Mouse (Mus musculus): ENCODE results near the gene Prkag3. TPM values are rescaled to one million over a fixed set of nuclear protein-coding genes. Genes with fewer than 3 reads are reported as not detected.
A peak's percentile ranks its signal among the peaks of the same experiment; 100 is the strongest.

Gene Prkag3
- polyA plus RNA-seq, 1 experiment, result 0.44 TPM

DNA sequence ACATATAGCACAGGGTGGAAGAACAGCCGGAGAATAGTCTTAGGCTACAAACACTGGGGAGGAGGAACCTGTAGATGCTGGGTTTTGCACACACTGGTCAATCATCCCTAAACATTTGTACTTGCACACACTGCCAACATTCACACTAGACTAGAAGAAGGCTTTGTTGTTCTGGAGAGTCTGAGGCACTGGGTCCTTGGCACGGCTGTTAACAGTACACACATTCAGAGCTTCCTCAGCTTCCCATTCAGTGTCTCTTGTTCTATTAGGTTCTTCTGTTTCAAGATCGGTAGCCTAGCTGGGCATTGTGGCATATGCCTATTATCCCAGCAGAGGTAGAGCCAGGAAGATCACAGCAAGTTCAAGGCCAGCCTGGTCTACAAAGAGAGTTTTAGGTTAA lies 44.9 kb downstream of the Prkag3 start:
- no peak overlapping the region; the same call in 1 of the 2 replicates for H3K27ac ChIP-seq (ENCODE audit: control insufficient read depth, insufficient read depth, low read depth, low read length)
- TF ChIP-seq CTCF (IDR thresholded peaks at IDR 0.05; ENCODE audit: control insufficient read depth, insufficient read depth, insufficient replicate concordance, low read depth, low read length) (no peak), POLR2A (IDR thresholded peaks at IDR 0.05; ENCODE audit: control insufficient read depth, low read depth, low read length) (no peak)
- no peak overlapping the region for H3K4me3 ChIP-seq (ENCODE audit: control insufficient read depth, low read depth, low read length)
- no peaks in the 10 kb centered on the region for H3K27me3 ChIP-seq (ENCODE audit: control insufficient read depth, insufficient read depth, low read length)
- no peaks in the 10 kb centered on the region for H3K4me1 ChIP-seq (ENCODE audit: control insufficient read depth, insufficient read depth, low read length)
- no peaks in the 10 kb centered on the region for H3K36me3 ChIP-seq (ENCODE audit: control insufficient read depth, insufficient read depth, low read length)

DNA sequence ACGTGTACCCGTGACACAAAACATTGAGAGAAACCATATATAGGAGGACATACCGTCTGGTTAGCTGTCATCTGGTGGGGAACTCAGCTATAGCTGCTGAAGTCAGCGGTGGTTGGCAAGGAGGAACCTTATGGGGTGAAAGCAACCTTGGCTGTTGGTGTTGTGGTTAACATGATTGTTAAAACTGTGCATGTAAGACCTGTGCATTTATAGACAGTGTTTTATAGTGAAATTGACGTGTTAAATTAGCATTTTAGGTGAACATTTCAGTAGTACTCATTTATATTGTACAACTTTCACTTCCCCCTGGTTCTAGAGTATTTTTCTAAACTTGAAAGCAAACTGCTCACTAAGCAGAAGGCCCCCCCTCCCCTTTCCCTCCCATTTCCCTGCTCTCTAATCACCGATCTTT lies 46.9 kb downstream of the Prkag3 start:
- Histone ChIP-seq H3K27me3 (ENCODE audit: control insufficient read depth, insufficient read depth, low read length) (no peaks in the 10 kb centered on the region), H3K4me1 (ENCODE audit: control insufficient read depth, insufficient read depth, low read length) (no peaks in the 10 kb centered on the region), H3K36me3 (ENCODE audit: control insufficient read depth, insufficient read depth, low read length) (no peaks in the 10 kb centered on the region; the same call in 1 of the 2 replicates), H3K27ac (ENCODE audit: control insufficient read depth, insufficient read depth, low read depth, low read length) (no peak overlapping the region), H3K4me3 (ENCODE audit: control insufficient read depth, low read depth, low read length) (no peak overlapping the region)
- no peak for TF ChIP-seq CTCF (IDR thresholded peaks at IDR 0.05; ENCODE audit: control insufficient read depth, insufficient read depth, insufficient replicate concordance, low read depth, low read length)
- TF ChIP-seq POLR2A (IDR thresholded peaks at IDR 0.05; ENCODE audit: control insufficient read depth, low read depth, low read length), result no peak

DNA sequence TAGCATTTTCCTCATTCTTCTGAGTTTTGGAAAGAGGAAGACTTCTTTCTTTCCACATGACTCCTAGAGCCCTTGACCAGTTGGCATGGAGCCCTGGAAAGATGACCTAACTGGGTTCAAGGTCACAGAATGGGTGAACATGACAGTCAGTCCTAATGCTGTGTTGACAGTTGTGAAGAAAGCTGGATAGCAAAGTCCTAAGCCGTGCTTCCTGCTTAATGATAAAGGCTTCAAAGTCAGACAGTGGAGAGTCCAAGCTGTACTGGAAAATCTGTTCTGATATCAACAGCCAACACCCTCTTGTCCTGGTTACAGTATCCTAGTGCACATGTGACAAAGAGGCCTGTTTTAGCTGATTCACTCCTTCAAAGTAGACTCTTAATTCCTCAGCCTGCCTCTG lies 50.2 kb downstream of the Prkag3 start:
- Histone ChIP-seq H3K27ac (ENCODE audit: control insufficient read depth, insufficient read depth, low read depth, low read length) (peak overlapping the region; percentile 84), H3K27me3 (ENCODE audit: control insufficient read depth, insufficient read depth, low read length) (no peaks in the 10 kb centered on the region), H3K4me1 (ENCODE audit: control insufficient read depth, insufficient read depth, low read length) (no peaks in the 10 kb centered on the region), H3K36me3 (ENCODE audit: control insufficient read depth, insufficient read depth, low read length) (no peaks in the 10 kb centered on the region; the same call in 1 of the 2 replicates), H3K4me3 (ENCODE audit: control insufficient read depth, low read depth, low read length) (no peak overlapping the region)
- no peak for TF ChIP-seq POLR2A (IDR thresholded peaks at IDR 0.05; ENCODE audit: control insufficient read depth, low read depth, low read length)
- TF ChIP-seq CTCF (IDR thresholded peaks at IDR 0.05; ENCODE audit: control insufficient read depth, insufficient read depth, insufficient replicate concordance, low read depth, low read length), result no peak

DNA sequence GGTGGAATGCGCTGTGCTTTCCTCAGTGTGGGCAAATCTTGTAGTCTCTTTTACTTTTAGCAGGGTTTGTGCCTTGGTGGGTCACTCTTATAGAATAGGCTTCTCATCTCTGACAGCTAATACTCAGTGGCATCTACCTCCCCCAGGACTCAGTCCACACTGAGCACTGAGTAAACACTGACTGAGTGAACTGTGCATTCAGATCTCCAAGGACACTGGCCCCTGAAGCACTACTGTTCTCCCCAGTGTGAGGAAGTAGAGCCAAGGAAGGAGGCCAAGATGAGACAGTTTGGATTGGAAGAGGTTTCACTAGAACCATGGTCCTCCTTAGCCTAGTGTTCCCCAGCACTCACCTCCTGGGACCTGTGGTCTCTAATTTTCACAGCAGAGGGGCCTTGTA lies 50.7 kb downstream of the Prkag3 start:
- TF ChIP-seq POLR2A (IDR thresholded peaks at IDR 0.05; ENCODE audit: control insufficient read depth, low read depth, low read length), result no peak
- no peak for TF ChIP-seq CTCF (IDR thresholded peaks at IDR 0.05; ENCODE audit: control insufficient read depth, insufficient read depth, insufficient replicate concordance, low read depth, low read length)
- H3K4me3 ChIP-seq (ENCODE audit: control insufficient read depth, low read depth, low read length), result no peak overlapping the region
- peak overlapping the region; percentile 65; the same call in 1 of the 2 replicates for H3K27ac ChIP-seq (ENCODE audit: control insufficient read depth, insufficient read depth, low read depth, low read length)
- H3K4me1 ChIP-seq (ENCODE audit: control insufficient read depth, insufficient read depth, low read length), result no peaks in the 10 kb centered on the region
- H3K36me3 ChIP-seq (ENCODE audit: control insufficient read depth, insufficient read depth, low read length), result no peaks in the 10 kb centered on the region; the same call in 1 of the 2 replicates
- H3K27me3 ChIP-seq (ENCODE audit: control insufficient read depth, insufficient read depth, low read length), result no peaks in the 10 kb centered on the region

DNA sequence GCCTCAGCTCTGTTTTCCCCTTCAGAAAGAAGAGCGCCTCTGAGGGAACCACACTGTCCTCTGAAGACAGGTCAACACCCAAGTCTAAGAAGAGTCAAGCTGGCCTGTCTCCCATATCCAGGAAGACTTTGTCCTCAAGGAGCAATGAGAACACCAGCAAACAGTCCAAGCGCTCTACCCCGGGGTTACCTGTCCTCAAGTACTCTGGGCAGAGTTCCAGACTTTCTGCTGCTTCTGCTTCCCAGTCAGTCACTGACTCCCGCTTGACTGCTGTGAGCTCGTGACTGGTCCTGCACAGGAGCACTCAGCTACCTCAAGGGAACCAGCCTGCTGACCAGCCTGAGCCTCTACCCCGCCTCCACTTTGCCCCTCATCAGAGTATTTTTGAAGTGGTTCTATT lies 51.6 kb downstream of the Prkag3 start:
- Histone ChIP-seq H3K4me3 (ENCODE audit: control insufficient read depth, low read depth, low read length) (no peak overlapping the region), H3K27me3 (ENCODE audit: control insufficient read depth, insufficient read depth, low read length) (no peaks in the 10 kb centered on the region), H3K27ac (ENCODE audit: control insufficient read depth, insufficient read depth, low read depth, low read length) (peak overlapping the region; percentile 0; the same call in 1 of the 2 replicates), H3K36me3 (ENCODE audit: control insufficient read depth, insufficient read depth, low read length) (no peaks in the 10 kb centered on the region; the same call in 1 of the 2 replicates), H3K4me1 (ENCODE audit: control insufficient read depth, insufficient read depth, low read length) (no peaks in the 10 kb centered on the region)
- TF ChIP-seq CTCF (IDR thresholded peaks at IDR 0.05; ENCODE audit: control insufficient read depth, insufficient read depth, insufficient replicate concordance, low read depth, low read length) (no peak), POLR2A (IDR thresholded peaks at IDR 0.05; ENCODE audit: control insufficient read depth, low read depth, low read length) (no peak)

DNA sequence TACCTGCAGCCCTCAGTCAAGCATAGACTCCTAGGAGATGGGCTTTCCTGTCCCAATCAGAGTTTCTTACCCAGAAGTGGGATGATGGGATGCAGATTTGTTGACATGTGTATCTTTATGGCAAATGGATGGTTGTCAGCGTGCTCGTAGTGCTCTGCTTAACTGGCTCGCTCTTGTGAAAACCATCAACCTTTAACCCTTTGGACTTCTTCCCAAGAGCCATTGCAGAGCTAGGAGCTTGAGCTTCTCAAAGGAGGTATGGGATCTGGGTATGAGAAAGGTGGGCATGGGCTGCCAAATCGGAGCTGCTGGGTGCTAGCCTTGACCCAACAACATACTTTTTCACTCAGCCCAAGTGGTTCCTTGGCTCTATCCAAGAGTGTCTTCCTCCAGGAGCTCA lies 53.2 kb downstream of the Prkag3 start:
- H3K4me3 ChIP-seq (ENCODE audit: control insufficient read depth, low read depth, low read length), result no peak overlapping the region
- no peaks in the 10 kb centered on the region; the same call in 1 of the 2 replicates for H3K36me3 ChIP-seq (ENCODE audit: control insufficient read depth, insufficient read depth, low read length)
- no peak for TF ChIP-seq CTCF (IDR thresholded peaks at IDR 0.05; ENCODE audit: control insufficient read depth, insufficient read depth, insufficient replicate concordance, low read depth, low read length)
- no peak for TF ChIP-seq POLR2A (IDR thresholded peaks at IDR 0.05; ENCODE audit: control insufficient read depth, low read depth, low read length)
- H3K27me3 ChIP-seq (ENCODE audit: control insufficient read depth, insufficient read depth, low read length), result no peaks in the 10 kb centered on the region
- H3K4me1 ChIP-seq (ENCODE audit: control insufficient read depth, insufficient read depth, low read length), result no peaks in the 10 kb centered on the region
- H3K27ac ChIP-seq (ENCODE audit: control insufficient read depth, insufficient read depth, low read depth, low read length), result no peak overlapping the region

DNA sequence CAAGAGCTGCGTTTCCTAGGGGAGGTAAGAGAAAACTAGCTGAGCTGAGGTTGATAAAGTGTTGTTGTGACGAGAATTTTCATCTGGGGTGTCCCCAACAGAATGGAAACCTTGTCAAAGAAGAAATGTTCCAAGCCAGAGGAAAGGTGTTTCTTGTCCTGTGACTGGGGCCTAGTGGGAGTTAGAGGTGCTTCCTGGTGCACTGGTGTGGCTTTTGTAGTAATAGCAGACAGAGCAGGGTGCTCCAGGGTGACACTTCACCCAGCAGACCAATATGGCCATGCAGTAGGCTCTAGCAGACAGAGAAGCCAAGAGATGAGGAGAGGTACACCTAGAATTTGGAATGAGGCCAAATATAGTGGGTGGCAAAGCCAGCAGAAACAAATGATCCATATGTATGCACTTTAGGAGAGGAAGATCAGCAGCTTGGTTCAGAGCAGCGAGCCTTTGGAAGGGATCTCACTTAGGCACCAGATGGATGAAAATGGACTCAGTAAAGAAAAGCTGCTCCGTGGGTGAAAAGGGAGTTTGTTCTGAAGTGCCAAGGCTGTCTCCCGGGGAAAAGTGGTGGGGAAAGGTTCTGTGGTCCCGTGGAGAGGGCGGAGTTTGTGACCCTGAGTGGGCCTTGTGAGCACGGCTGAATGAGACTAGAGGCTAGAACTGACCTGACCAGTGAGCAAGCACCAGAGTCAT lies 55.0 kb downstream of the Prkag3 start:
- TF ChIP-seq POLR2A (IDR thresholded peaks at IDR 0.05; ENCODE audit: control insufficient read depth, low read depth, low read length) (no peak), CTCF (IDR thresholded peaks at IDR 0.05; ENCODE audit: control insufficient read depth, insufficient read depth, insufficient replicate concordance, low read depth, low read length) (no peak)
- H3K27ac ChIP-seq (ENCODE audit: control insufficient read depth, insufficient read depth, low read depth, low read length), result no peak overlapping the region
- H3K36me3 ChIP-seq (ENCODE audit: control insufficient read depth, insufficient read depth, low read length), result no peaks in the 10 kb centered on the region; the same call in 1 of the 2 replicates
- no peaks in the 10 kb centered on the region for H3K27me3 ChIP-seq (ENCODE audit: control insufficient read depth, insufficient read depth, low read length)
- no peak overlapping the region for H3K4me3 ChIP-seq (ENCODE audit: control insufficient read depth, low read depth, low read length)
- H3K4me1 ChIP-seq (ENCODE audit: control insufficient read depth, insufficient read depth, low read length), result no peaks in the 10 kb centered on the region

Other genes starting within 250 kb of the Prkag3 start
- 22.4 and 26.6 TPM in 2 replicates for gene Cnot9, start 243.2 kb downstream of the Prkag3 start, polyA plus RNA-seq (2012; rRNA removed)
- gene Plcd4, start 206.3 kb downstream of the Prkag3 start, polyA plus RNA-seq (2012; rRNA removed), result 69.7 and 84.0 TPM in 2 replicates
- 23.7 and 23.8 TPM in 2 replicates for gene Usp37, start 204.9 kb downstream of the Prkag3 start, polyA plus RNA-seq (2012; rRNA removed)
- 7.5 and 7.9 TPM in 2 replicates for gene Zfp142, start 161.0 kb downstream of the Prkag3 start, polyA plus RNA-seq (2012; rRNA removed)
- gene Bcs1l, start 160.9 kb downstream of the Prkag3 start, polyA plus RNA-seq (2012; rRNA removed), result 4.5 and 5.2 TPM in 2 replicates
- 175 and 194 TPM in 2 replicates for gene Rnf25, start 147.8 kb downstream of the Prkag3 start, polyA plus RNA-seq (2012; rRNA removed)
- 177 and 209 TPM in 2 replicates for gene Stk36, start 147.8 kb downstream of the Prkag3 start, polyA plus RNA-seq (2012; rRNA removed)
- 67.6 and 77.9 TPM in 2 replicates for gene Ttll4, start 87.5 kb downstream of the Prkag3 start, polyA plus RNA-seq (2012; rRNA removed)
- 6.3 and 9.0 TPM in 2 replicates for gene Cyp27a1, start 35.6 kb downstream of the Prkag3 start, polyA plus RNA-seq (2012; rRNA removed)
- gene Wnt6, start 22.7 kb upstream of the Prkag3 start, polyA plus RNA-seq (2012; rRNA removed), result 11.2 and 13.4 TPM in 2 replicates
- gene Wnt10a, start 42.3 kb upstream of the Prkag3 start, polyA plus RNA-seq (2012; rRNA removed), result 0.16 and 0.23 TPM in 2 replicates
- gene Cdk5r2, start 105.7 kb upstream of the Prkag3 start, polyA plus RNA-seq (2012; rRNA removed), result 0.06 and 0.07 TPM in 2 replicates
- gene Fev, start 136.2 kb upstream of the Prkag3 start, polyA plus RNA-seq (2012; rRNA removed), result 2.4 and 3.1 TPM in 2 replicates
- 1.8 and 2.0 TPM in 2 replicates for gene Cryba2, start 143.9 kb upstream of the Prkag3 start, polyA plus RNA-seq (2012; rRNA removed)
- gene Cfap65, start 186.4 kb upstream of the Prkag3 start, polyA plus RNA-seq (2012; rRNA removed), result 204 and 212 TPM in 2 replicates
- gene Ihh, start 202.5 kb upstream of the Prkag3 start, polyA plus RNA-seq (2012; rRNA removed), result 0.43 and 0.94 TPM in 2 replicates

All from testis, adult 2 months (tissue).